In the genomic region with DNA sequence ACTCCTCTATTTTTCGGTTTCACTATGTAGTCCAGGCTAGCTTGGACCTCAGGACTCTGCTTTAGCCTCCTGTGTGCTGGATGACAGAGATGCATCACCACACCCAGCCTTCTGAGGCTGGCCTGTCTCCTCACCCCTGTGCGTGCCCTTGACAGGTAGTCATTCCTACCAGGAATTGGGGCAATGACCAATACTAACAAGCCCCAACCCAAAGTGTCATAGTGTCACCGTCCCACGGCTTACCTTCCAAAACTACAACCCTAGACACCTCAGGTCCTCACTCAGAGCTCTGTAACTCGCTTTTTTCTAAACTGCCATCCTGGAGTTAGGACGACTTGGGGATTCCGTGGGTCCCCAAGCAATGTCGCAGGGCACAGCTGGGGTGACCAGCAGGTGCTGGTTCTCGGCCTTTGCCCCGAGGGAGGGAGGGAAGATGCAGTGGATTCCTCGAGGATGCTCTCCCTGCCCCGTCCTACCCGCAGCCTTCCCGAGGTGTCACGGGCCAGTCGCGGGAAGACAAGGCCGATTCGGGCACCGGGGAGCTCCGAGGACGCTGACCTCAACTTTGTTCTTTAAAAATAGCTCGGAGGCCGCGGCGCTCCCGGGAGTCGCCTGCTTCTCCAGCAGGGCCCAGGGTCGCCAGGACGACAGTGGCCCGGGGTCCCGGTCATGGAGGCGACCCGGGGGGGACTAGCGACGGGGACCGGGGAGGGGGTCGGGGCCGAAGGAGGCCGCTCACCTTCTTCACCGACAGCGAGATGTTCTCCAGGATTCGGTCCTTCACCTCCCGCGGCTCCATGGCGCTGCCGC, we compare ENCODE assay signal across 2 mouse cellular contexts.
TF ChIP-seq lines count a peak whose summit lies in the region.

No protein-coding gene starts in this region.

TF ChIP-seq in C2C12, 6 proteins besides CTCF, POLR2A, EP300 and RAD21:
- no peak for TF ChIP-seq MYOD1 (IDR thresholded peaks at IDR 0.05; ENCODE audit: control insufficient read depth, insufficient read length, low read depth)
- no peak for TF ChIP-seq FOSL1 (IDR thresholded peaks at IDR 0.05; ENCODE audit: insufficient read depth, low read length, poor library complexity, severe bottlenecking)
- no peak for TF ChIP-seq CEBPB (IDR thresholded peaks at IDR 0.05; ENCODE audit: low read depth)
- no peak for TF ChIP-seq MAX (IDR thresholded peaks at IDR 0.05)
- no peak for TF ChIP-seq USF1 (IDR thresholded peaks at IDR 0.05; ENCODE audit: low read depth)
- no peak for TF ChIP-seq MYOG (IDR thresholded peaks at IDR 0.05; ENCODE audit: control insufficient read depth, extremely low read depth, insufficient read length)
TF ChIP-seq in C2C12: peak in this region for 0.

TF ChIP-seq in MEL, 35 proteins besides CTCF, POLR2A, EP300 and RAD21:
- TF ChIP-seq SIN3A (IDR thresholded peaks at IDR 0.05; ENCODE audit: low read length) (peak; percentile 38; the same call in 1 of the 2 replicates), NRF1 (IDR thresholded peaks at IDR 0.05; ENCODE audit: insufficient read depth, low read depth, low read length, poor library complexity, severe bottlenecking) (no peak), MXI1 (IDR thresholded peaks at IDR 0.05; ENCODE audit: low read depth, low read length) (no peak)
